Mouse (Mus musculus) CD4-positive naive resting alpha-beta T cell, adult 57 days (primary cell): ENCODE data around the gene Scg2. TPM values are rescaled to one million over a fixed set of nuclear protein-coding genes. Genes with fewer than 3 reads are reported as not detected.

ENCODE experiments used
- total RNA-seq: library from RNA; stranded (reverse); gene quantifications from one replicate; pipeline ENCODE4 v1.2.4, GENCODE M21; 2023

Gene Scg2
- not detected for total RNA-seq

DNA sequence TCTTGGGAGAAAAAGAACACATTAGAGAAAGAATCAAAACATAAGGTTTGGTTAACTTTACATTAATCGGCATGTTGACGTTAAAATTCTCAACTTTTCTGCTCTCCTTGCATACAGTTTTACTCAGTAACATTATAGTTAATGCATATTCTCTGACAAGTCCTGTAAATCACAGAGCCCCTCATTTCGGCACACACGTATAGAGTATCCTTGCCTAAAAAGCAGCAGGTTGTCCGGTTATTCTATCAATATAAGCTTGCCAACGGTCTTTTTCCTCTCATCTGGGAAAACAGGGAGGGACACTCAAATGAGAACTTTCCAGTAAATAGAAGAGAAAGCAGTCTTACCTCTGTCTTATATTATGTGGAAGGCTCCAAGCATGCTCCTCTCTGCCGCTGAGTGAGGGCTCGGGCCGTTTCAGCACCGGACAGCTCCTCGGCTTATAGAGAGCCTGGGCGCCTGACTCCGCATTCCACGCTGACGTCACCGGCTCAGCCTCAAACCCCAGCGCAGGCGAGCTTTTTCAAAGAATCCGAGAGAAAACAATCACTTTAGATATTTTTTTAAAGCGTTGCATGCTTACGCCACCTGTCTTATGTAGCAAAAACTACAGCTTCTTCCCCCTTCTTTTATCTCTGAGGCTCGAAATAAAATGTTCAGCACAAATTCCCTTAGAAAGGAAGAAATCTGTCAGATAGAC, at the start of gene Scg2:
Gene Scg2 (minus strand): TSS at position 512 of the 700 bp plus-strand sequence.

Other genes starting within 250 kb of the Scg2 start
- 13.6 TPM for gene Ap1s3, start 231.9 kb upstream of the Scg2 start, total RNA-seq